Mouse (Mus musculus) 3134 (cell line): ENCODE data around the gene Sbpl.

Experiments used
- DNase-seq: peaks from one replicate; pipeline ENCODE4 v3.0.0-alpha.2; 2011; ENCODE audit warnings: low spot score; ENCODE audit not compliant: insufficient read length; ENCODE audit errors: extremely low read depth

Gene Sbpl

DNA sequence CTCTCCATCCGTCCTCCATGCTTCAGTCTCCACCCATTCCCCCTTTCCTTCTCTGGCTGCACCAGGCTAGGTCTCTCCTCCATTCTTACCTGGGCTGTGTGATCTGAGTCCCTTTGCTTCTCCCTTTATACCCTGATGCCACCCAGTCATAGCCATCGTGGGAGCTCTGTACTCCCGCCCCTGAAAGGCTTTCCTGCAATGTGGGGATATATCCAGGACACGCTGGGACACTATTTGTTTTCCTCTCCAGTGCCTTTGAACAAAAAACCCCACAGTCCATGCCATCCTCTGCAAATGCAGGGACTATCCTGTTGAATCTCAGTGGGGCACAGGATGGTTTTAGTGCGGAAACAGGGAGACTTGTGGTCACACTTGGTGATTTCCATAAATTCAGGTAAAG lies at the start of gene Sbpl:
Sbpl (minus strand) TSS at position 101 of the 400 bp plus-strand sequence.
- DNase-seq, result no peak

GRCm38 (mm10) chr17:24004071-24004665 lies 49.1 kb upstream of the Sbpl start:
- no peak for DNase-seq

GRCm38 (mm10) chr17:24000404-24000803 lies 45.3 kb upstream of the Sbpl start:
- peak; percentile 95 for DNase-seq

DNA sequence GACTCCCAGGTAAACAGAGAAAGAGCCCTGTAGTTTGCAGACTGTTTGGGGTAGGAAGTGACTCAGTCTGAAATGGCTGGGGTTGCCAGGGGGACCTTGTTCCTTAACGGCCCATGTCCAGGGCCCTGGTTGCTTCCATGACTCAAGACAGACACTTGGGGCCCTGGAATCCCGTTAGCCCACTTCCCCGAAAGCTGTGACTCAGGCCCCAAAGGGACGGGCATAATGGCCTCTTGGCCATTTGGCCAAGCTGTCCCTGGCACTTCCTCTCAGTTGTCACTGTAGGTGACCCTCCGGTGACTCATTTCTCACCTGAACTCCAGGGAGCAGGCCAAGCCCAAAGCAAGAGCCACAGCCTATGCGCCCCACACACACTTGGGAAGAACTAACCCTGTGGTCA lies 43.3 kb upstream of the Sbpl start:
- peak; percentile 72 for DNase-seq

DNA sequence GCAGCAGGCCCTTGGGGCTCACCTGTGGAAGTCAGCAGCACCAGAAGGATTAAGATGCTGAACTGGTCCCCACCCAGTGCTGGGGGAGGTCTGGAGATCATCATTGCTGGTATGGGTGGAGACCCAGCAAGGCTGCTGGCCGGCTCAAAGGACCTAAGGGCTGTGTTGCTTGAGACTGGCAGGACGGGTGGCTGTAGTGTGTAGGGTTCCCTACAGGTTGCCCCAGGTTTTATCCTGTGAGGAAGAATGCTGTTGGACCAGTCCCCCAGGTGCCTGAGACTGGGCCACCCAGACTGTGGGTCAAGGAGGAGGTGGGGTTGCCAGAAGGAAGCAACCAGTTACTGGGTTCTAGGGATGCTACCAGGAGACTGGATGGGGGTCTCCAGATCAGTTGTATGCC lies 42.8 kb upstream of the Sbpl start, which contains the start of gene Prss22:
Prss22 (minus strand) TSS at position 200 of the 400 bp plus-strand sequence.
- no peak for DNase-seq

DNA sequence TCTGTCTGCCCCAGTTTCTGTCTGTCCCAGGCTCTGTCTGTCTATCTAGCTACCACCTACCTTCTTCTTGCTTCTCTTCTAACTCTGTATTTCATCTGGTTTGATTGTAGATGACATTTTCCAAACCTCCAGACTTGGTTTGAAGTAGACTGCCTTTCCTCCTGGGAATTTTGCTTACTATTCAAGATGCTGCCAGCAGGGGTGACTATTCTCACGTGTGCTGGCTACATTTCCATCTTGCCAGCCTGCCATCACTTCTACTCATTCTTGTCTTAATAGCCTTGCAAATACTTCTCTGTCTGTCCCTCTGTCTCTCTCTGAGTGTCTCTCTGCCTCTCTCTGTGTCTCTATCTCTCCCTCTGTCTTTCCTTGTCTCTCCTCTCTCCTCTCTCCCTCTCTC lies 40.3 kb upstream of the Sbpl start:
- no peak for DNase-seq

GRCm38 (mm10) chr17:23994667-23995066 lies 39.6 kb upstream of the Sbpl start:
- no peak for DNase-seq

DNA sequence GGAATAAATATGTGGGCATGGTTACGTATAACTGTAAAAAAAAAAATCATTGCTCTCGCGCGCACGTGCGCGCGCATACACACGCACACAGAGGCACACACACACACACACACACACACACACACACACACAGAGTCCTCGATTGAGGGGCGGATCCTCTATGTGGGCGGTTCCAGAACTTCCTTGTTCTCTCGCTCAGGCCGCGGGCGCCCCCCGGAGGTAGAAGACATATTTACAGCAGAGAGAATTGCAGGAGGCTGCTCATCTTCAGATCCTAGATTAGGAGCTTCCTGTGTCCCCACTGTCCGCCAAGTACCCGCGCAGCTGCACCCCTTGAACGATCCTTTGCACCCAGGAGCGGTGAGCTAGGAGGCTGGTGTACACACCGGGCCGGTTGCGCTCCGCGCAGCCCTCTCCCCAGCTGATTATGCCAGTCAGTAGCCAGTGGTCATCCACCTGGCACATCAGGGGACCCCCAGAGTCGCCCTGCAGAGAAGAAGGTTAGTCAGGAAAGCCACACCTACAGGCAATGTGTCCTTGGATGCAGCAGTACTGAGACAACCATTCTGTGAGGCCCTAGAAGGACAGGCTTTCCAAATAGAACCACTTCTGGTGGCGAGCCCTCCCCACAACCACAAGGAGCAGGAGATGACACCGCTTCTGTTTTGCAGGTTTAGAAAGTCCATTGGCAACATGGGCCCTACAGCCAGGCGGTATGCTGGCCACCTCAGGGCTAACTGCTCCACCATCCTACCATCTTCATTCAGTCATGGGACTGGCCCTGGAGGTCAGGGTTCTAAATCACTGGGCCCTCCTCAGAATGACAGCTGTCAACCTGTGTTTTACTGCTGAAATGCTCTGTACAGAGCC lies 38.7 kb upstream of the Sbpl start:
- DNase-seq, result peak; percentile 54

DNA sequence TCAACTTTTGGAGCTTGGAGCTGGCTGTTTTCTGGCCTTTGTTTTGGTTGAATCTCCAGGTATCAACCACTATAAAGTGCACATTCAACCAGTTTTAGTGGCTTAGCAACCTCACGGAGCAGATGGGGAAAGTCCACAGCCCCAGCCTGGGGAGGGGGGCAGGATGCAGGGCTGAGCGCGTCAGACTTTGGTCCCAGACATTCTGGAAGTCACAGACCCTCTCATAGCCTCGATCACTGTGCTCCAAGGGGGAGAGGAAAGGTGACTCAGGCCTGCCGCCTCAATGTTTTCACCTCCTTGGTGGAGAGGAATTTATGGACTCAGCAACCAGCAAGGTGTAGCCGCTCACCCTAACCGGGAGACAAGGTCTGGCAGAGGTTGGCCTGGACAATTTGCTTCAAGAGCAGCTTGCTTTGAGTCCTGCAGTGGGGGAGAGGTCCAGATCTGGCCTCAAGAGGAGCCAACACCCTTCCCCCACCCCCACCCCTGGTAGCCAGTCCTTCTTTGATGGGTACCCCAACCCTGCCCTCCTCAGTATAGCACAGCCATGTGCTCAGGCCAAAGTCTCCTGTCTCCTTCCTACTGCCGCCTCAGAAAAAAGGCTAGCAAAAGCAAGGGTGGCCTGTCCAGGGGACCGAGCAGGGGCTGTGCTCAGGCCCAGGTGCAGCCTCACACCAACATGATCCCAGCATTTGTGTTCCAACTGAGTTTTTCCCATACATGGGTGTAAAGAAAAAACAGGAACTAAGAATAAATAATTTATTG lies 37.9 kb upstream of the Sbpl start:
- DNase-seq, result no peak

DNA sequence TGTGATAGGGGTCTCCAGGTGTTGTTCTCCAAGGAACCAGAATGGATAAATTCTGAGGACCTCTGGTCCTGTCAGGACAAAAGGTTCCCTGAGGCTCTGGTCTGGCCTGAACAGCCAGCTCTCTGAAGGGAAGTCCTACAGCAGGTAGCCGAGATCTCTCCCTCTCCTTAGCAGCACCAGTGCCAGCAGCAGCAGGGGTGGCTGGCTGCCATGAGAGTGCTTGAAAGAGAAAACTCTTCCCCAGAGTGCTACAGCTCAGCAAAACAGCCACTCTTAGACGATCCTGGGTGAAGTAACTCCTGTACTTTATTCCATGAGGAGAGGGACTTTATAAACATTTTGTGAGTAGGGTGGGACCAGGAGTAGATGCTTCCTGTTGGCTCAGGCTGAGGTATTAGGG lies 34.7 kb upstream of the Sbpl start:
- no peak for DNase-seq

GRCm38 (mm10) chr17:23984989-23985388 lies 29.9 kb upstream of the Sbpl start:
- no peak for DNase-seq

DNA sequence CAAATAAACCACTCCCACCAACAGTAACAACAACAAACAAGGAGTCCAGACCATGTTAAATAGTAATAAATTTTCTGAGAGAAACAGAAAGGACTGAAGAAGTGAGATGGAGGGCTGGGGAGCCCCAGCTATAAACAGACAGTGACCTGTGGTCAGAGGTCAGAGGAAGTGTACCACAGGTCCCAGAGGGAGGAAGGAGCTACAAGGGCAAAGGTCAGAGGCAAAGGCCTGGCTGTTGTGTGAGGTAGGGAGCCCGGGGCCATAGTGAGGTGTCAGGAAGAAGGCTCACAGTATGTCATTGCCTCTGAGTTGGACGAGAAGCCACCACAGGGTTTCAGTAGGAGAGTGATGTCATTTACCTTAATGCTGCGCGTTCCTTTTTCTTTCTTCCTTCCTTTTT lies 27.8 kb upstream of the Sbpl start:
- DNase-seq, result no peak

DNA sequence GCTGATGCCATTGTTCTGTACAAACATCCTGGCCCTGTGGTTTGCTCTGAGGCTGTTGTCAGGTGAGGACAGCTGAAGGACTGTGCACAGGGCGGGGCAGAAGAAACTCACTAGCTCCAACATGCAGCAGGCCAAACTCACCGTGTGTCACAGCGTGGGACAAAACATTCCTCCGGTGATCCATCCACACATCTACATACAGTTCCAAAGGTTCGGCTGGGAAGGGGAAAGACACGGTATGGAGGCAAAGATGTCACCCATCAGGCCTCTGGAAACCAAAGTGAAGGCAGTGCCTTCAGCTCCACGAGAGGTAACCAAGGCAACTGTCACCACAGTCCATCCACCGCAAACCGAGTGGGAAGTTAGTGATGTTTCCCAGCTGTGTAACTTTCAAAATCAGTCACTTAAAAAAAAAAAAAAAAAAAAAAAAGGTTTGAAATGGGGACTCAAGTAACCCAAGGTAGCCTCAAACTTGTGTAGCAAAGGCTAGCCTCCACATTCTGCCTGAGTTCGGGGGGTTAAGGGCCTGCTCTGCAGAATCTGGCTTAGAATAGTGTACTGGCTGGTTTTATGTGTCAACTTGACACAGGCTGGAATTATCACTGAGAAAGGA lies 25.3 kb upstream of the Sbpl start, which contains the start of gene Prss30:
Prss30 (minus strand) TSS at position 270 of the 613 bp plus-strand sequence.
- no peak for DNase-seq

DNA sequence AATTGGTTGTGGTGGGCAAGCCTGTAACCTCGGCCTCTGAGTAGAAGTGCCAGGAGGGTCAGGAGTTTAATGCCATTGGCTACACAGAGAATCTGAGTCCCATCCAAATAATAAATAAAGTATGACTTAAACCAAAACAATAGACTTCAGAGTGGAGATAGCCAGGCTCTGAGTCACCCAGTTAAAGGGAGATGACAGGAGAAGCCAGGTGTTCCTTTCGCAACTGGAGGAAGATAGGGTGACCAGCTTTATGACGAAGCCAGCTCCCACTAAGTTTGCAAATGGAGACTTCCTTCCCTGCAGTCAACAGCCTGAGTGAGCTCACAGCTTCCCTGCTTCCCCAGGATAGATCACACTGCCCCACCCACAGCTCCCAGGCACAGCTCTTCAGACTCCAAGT lies 24.4 kb upstream of the Sbpl start:
- no peak for DNase-seq

GRCm38 (mm10) chr17:23976665-23977064 lies 21.6 kb upstream of the Sbpl start:
- DNase-seq, result no peak

- peak; percentile 51 for DNase-seq
These were observed 16.2 kb upstream of the Sbpl start for GRCm38 (mm10) chr17:23971315-23971714.

DNA sequence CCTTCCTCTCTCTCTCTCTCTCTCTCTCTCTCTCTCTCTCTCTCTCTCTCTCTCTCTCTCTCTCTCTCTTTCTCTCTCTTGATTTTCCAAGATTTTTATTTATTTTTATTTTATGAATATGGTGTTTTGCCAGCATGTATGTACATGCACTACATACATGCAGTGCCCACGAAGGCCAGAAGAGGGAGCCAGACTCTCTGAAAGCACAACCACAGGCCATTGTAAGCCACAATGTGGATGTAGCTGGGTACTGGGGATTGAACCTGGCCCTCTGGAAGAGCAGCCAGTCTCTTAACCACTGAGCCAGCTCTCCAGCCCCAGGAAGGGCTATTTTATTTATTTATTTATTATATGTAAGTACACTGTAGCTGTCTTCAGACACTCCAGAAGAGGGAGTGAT lies 14.2 kb upstream of the Sbpl start:
- DNase-seq, result peak; percentile 49

- DNase-seq, result no peak
These were observed 13.7 kb upstream of the Sbpl start for GRCm38 (mm10) chr17:23968780-23969179.

- no peak for DNase-seq
These were observed 11.8 kb upstream of the Sbpl start for GRCm38 (mm10) chr17:23966658-23967401.

- no peak for DNase-seq
These were observed 10.8 kb upstream of the Sbpl start for GRCm38 (mm10) chr17:23965805-23966425.
